Mouse (Mus musculus) gastrocnemius, adult 8-10 months (tissue): ENCODE results near the gene Cdkn2d. TPM values are rescaled to one million over a fixed set of nuclear protein-coding genes. Genes with fewer than 3 reads are reported as not detected.
A peak's percentile ranks its signal among the peaks of the same experiment; 100 is the strongest.

Experiments used
- DNase-seq, 2 experiments: peaks; one replicate each; pipeline ENCODE4 v3.0.0; 2022; ENCODE audit warnings: low spot score in 2 of 2
- total RNA-seq, 4 experiments: library from RNA; stranded (reverse); gene quantifications; 2 replicates each; pipeline ENCODE4 v1.2.4; 2022

Cdkn2d gene
- total RNA-seq, 4 experiments from 2014 or later, result 8.8 to 10.7 (median 10.6) TPM

- DNase-seq, result no peak
Observed at GRCm38 (mm10) chr9:21246342-21246741, 44.9 kb downstream of the Cdkn2d start.

GRCm38 (mm10) chr9:21245113-21245487, 46.1 kb downstream of the Cdkn2d start:
- DNase-seq, result no peak

- DNase-seq, result no peak
Observed at GRCm38 (mm10) chr9:21244428-21245112, 46.6 kb downstream of the Cdkn2d start.

GRCm38 (mm10) chr9:21243826-21244427, 47.3 kb downstream of the Cdkn2d start:
- no peak for DNase-seq

- DNase-seq, result peak; percentile 54 to 68
Observed at GRCm38 (mm10) chr9:21241343-21241742, 49.9 kb downstream of the Cdkn2d start.

GRCm38 (mm10) chr9:21239465-21239848, 51.8 kb downstream of the Cdkn2d start:
- DNase-seq, result no peak

- peak; percentile 65 to 75 for DNase-seq
Observed at GRCm38 (mm10) chr9:21238733-21239464, 52.3 kb downstream of the Cdkn2d start, which contains the start of gene Keap1. Gene Keap1, minus strand, starts transcription at chr9:21239361.

Other genes starting within 250 kb of the Cdkn2d start
- gene Zglp1, start 224.3 kb downstream of the Cdkn2d start, total RNA-seq, result not detected
- gene Gm49373, start 218.3 kb downstream of the Cdkn2d start, total RNA-seq, result under 1 TPM in 2 of 4 experiments, not detected in 2; 0.19 to 0.39 TPM
- 10 to 100 TPM; 47.9 to 55.2 (median 51.4) TPM for gene Fdx1l, start 217.8 kb downstream of the Cdkn2d start, total RNA-seq
- 1 to 10 TPM in 1 of 4 experiments, under 1 TPM in 3; 0.15 to 2.5 (median 0.34) TPM for gene Gm38431, start 199.4 kb downstream of the Cdkn2d start, total RNA-seq
- 10 to 100 TPM; 13.0 to 15.6 (median 14.3) TPM for gene Raver1, start 199.4 kb downstream of the Cdkn2d start, total RNA-seq
- 1 to 10 TPM; 4.9 to 6.0 (median 5.8) TPM for gene Tyk2, start 160.2 kb downstream of the Cdkn2d start, total RNA-seq
- gene Cdc37, start 141.4 kb downstream of the Cdkn2d start, total RNA-seq, result 100 to 1,000 TPM in 3 of 4 experiments, 10 to 100 TPM in 1; 95.0 to 132 (median 111) TPM
- 10 to 100 TPM; 40.7 to 51.5 (median 47.0) TPM for gene Pde4a, start 125.7 kb downstream of the Cdkn2d start, total RNA-seq
- gene Keap1, start 52.0 kb downstream of the Cdkn2d start, total RNA-seq, result 10 to 100 TPM; 54.9 to 59.4 (median 57.4) TPM
- gene S1pr5, start 43.0 kb downstream of the Cdkn2d start, total RNA-seq, result under 1 TPM; 0.10 to 0.29 (median 0.15) TPM
- gene Atg4d, start 26.1 kb downstream of the Cdkn2d start, total RNA-seq, result 10 to 100 TPM; 74.3 to 87.3 (median 80.7) TPM
- gene Kri1, start 3.4 kb downstream of the Cdkn2d start, total RNA-seq, result 10 to 100 TPM in 3 of 4 experiments, 1 to 10 TPM in 1; 8.4 to 13.0 (median 11.4) TPM
- not detected for gene Ap1m2, start 20.9 kb upstream of the Cdkn2d start, total RNA-seq
- 100 to 1,000 TPM; 155 to 165 (median 161) TPM for gene Slc44a2, start 29.3 kb upstream of the Cdkn2d start, total RNA-seq
- gene Ilf3, start 76.5 kb upstream of the Cdkn2d start, total RNA-seq, result 10 to 100 TPM; 15.8 to 20.6 (median 18.9) TPM
- 1 to 10 TPM; 5.8 to 8.0 (median 6.2) TPM for gene Qtrt1, start 120.4 kb upstream of the Cdkn2d start, total RNA-seq
- gene Dnm2, start 133.5 kb upstream of the Cdkn2d start, total RNA-seq, result 10 to 100 TPM; 29.3 to 39.1 (median 30.8) TPM
- gene Tmed1, start 218.8 kb upstream of the Cdkn2d start, total RNA-seq, result 10 to 100 TPM; 30.2 to 35.8 (median 33.3) TPM
- gene AB124611, start 234.8 kb upstream of the Cdkn2d start, total RNA-seq, result under 1 TPM in 3 of 4 experiments, not detected in 1; 0.22 to 0.58 (median 0.48) TPM